Mouse (Mus musculus): ENCODE measurements around the gene Mrgprf. TPM values are rescaled to one million over a fixed set of nuclear protein-coding genes. Genes with fewer than 3 reads are reported as not detected.

Mrgprf gene
- polyA plus RNA-seq, 1 experiment from 2014 or later, result 3.6 TPM

DNA sequence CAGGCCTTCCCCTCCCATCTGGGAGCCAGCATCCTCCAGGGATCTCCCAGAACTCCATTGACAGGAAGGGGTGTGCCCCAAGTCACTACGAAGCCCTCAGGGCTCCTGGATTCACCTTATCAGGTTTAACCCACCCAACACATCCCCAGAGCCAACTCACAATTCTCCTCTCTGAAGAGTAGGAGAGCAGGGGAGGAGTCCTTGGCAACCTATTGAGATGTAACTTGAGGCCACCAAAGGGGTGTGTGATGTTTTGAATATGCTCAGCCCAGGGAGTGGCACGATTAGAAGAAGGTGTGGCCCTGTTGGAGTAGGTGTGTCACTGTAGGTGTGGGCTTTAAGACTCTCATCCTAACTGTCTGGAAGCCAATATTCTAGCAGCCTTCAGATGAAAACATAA is 25.1 kb downstream of the Mrgprf start:
- H3K27me3 ChIP-seq (replicated peaks; ENCODE audit: control insufficient read depth, insufficient read depth, low read length), result no peaks in the 10 kb centered on the region
- no peak for ATAC-seq
- no peaks in the 10 kb centered on the region for H3K36me3 ChIP-seq (ENCODE audit: control insufficient read depth, insufficient read depth, low read length)
- H3K4me3 ChIP-seq (ENCODE audit: low read length), result no peak overlapping the region
- no peaks in the 10 kb centered on the region for H3K9me3 ChIP-seq (ENCODE audit: control insufficient read depth, low read length)
- no peak overlapping the region for H3K27ac ChIP-seq (ENCODE audit: low read depth, low read length)
- H3K4me2 ChIP-seq (ENCODE audit: low read length), result no peak overlapping the region
- no peaks in the 10 kb centered on the region for H3K4me1 ChIP-seq (ENCODE audit: control insufficient read depth, insufficient read depth, low read depth, low read length)
- H3K9ac ChIP-seq (ENCODE audit: low read depth, low read length), result no peak overlapping the region
- 49% methylated on average over 2 of the region's 2 CpGs for WGBS

DNA sequence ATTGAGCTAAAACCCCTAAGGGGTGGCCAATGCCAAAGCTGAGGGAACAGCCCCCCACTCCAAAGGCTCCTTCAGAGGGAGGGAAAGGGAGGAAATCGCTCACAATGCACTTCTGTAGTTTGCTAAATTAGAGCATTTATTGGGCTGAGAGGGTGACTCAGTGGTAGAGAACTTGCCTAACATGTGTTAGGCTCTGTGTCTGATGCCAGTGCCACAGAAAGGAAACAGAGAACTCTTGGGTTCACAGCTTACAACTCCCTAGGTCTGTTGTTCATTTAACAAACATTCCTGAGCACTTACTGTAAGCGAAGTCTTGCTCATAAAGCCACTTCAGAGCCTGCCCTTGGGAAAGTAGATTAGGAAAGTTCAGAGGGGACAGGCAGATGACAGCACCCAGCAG is 29.4 kb downstream of the Mrgprf start:
- H3K4me1 ChIP-seq (ENCODE audit: control insufficient read depth, insufficient read depth, low read depth, low read length), result no peaks in the 10 kb centered on the region
- H3K27me3 ChIP-seq (replicated peaks; ENCODE audit: control insufficient read depth, insufficient read depth, low read length), result no peaks in the 10 kb centered on the region
- H3K9me3 ChIP-seq (ENCODE audit: control insufficient read depth, low read length), result no peaks in the 10 kb centered on the region
- 73% methylated on average over 2 of the region's 2 CpGs for WGBS
- no peaks in the 10 kb centered on the region for H3K36me3 ChIP-seq (ENCODE audit: control insufficient read depth, insufficient read depth, low read length)
- no peak overlapping the region for H3K4me3 ChIP-seq (ENCODE audit: low read length)
- ATAC-seq, result no peak
- no peak overlapping the region for H3K9ac ChIP-seq (ENCODE audit: low read depth, low read length)
- no peak overlapping the region for H3K4me2 ChIP-seq (ENCODE audit: low read length)
- no peak overlapping the region for H3K27ac ChIP-seq (ENCODE audit: low read depth, low read length)

DNA sequence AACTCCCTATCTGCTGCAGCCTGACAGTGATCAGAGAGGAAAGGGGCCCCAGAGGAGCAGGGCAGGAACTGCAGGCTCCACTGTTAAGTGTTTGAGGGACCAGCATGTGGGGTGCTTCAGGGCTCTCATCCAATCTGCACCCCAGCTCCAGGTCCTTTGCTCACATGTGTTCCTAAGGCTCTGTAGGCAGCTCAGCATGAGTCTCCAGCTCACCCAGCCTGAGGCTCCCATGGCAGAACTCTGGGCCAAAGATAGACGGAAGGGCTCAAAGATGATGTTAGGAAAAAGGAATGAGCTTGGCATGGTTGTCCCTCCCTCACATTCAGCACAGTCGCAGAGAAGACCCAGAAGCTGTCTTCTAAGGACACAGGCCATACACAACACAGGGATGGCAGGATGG is 30.0 kb downstream of the Mrgprf start:
- no peaks in the 10 kb centered on the region for H3K36me3 ChIP-seq (ENCODE audit: control insufficient read depth, insufficient read depth, low read length)
- no peak for ATAC-seq
- no peak overlapping the region for H3K9ac ChIP-seq (ENCODE audit: low read depth, low read length)
- H3K4me2 ChIP-seq (ENCODE audit: low read length), result no peak overlapping the region
- no peak overlapping the region for H3K27ac ChIP-seq (ENCODE audit: low read depth, low read length)
- WGBS, result 73% methylated on average over 2 of the region's 2 CpGs
- no peaks in the 10 kb centered on the region for H3K4me1 ChIP-seq (ENCODE audit: control insufficient read depth, insufficient read depth, low read depth, low read length)
- no peaks in the 10 kb centered on the region for H3K27me3 ChIP-seq (replicated peaks; ENCODE audit: control insufficient read depth, insufficient read depth, low read length)
- no peaks in the 10 kb centered on the region for H3K9me3 ChIP-seq (ENCODE audit: control insufficient read depth, low read length)
- H3K4me3 ChIP-seq (ENCODE audit: low read length), result no peak overlapping the region

DNA sequence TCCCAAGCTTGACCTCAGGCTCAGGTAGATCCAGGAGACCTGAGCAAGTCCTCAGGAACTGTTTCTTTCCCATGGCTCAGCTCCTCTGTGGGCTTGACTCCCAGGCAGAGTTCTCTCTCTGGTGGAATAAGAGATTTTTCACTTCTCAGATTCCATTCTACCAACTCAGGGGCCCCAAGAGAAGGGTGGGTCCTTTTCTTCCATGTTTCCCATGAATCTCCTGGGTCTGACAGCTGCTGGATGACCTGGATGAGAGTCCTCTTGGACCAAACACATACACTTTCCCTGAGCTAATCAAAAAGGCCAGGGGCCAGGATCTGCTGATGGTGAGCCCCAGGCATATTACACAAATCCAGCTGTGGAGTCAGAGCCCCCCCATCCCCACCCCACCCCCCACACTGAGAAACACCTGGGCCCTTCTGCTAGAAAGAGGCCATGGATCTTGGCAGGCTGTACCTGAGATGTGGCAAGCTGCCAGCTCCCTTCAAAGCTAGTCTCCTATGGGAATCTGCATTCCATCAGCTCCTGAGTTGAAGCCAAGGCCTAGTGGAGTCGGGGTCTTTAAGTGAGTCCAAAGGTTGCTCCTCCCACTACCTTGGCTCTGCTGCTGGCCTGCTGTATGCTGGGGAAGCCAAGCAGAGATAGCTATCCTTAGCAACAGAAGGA is 31.9 kb downstream of the Mrgprf start:
- H3K36me3 ChIP-seq (ENCODE audit: control insufficient read depth, insufficient read depth, low read length), result no peaks in the 10 kb centered on the region
- H3K4me1 ChIP-seq (ENCODE audit: control insufficient read depth, insufficient read depth, low read depth, low read length), result no peaks in the 10 kb centered on the region
- 47% methylated on average over 1 of the region's 1 CpGs for WGBS
- H3K4me3 ChIP-seq (ENCODE audit: low read length), result no peak overlapping the region
- H3K4me2 ChIP-seq (ENCODE audit: low read length), result no peak overlapping the region
- no peak for ATAC-seq
- no peak overlapping the region for H3K27ac ChIP-seq (ENCODE audit: low read depth, low read length)
- H3K9me3 ChIP-seq (ENCODE audit: control insufficient read depth, low read length), result no peaks in the 10 kb centered on the region
- no peaks in the 10 kb centered on the region for H3K27me3 ChIP-seq (replicated peaks; ENCODE audit: control insufficient read depth, insufficient read depth, low read length)
- H3K9ac ChIP-seq (ENCODE audit: low read depth, low read length), result no peak overlapping the region

DNA sequence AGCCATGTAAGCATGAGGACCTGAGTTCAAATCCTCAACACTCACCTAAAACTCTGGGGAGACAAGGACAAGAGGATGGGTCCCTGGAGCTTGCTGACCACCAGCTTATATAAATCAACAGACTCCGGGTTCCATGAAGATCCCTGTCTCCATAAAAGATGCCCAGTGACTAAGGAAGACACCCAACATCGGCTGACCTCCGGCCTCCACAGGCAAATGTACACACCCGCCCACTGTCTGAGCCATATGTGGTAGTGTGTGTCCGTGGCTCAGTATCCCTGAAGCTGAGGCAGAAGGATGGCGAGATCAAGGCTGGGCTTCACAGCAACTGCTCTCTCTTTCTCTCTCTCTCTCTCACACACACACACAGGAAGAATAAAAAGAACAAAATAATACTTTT is 33.3 kb downstream of the Mrgprf start:
- ATAC-seq, result no peak
- H3K36me3 ChIP-seq (ENCODE audit: control insufficient read depth, insufficient read depth, low read length), result no peaks in the 10 kb centered on the region
- no peak overlapping the region for H3K4me2 ChIP-seq (ENCODE audit: low read length)
- no peaks in the 10 kb centered on the region for H3K27me3 ChIP-seq (replicated peaks; ENCODE audit: control insufficient read depth, insufficient read depth, low read length)
- no peak overlapping the region for H3K27ac ChIP-seq (ENCODE audit: low read depth, low read length)
- no peaks in the 10 kb centered on the region for H3K4me1 ChIP-seq (ENCODE audit: control insufficient read depth, insufficient read depth, low read depth, low read length)
- whole genome bisulfite sequencing, result 82% methylated on average over 6 of the region's 6 CpGs
- no peak overlapping the region for H3K9ac ChIP-seq (ENCODE audit: low read depth, low read length)
- H3K4me3 ChIP-seq (ENCODE audit: low read length), result no peak overlapping the region
- H3K9me3 ChIP-seq (ENCODE audit: control insufficient read depth, low read length), result no peaks in the 10 kb centered on the region

DNA sequence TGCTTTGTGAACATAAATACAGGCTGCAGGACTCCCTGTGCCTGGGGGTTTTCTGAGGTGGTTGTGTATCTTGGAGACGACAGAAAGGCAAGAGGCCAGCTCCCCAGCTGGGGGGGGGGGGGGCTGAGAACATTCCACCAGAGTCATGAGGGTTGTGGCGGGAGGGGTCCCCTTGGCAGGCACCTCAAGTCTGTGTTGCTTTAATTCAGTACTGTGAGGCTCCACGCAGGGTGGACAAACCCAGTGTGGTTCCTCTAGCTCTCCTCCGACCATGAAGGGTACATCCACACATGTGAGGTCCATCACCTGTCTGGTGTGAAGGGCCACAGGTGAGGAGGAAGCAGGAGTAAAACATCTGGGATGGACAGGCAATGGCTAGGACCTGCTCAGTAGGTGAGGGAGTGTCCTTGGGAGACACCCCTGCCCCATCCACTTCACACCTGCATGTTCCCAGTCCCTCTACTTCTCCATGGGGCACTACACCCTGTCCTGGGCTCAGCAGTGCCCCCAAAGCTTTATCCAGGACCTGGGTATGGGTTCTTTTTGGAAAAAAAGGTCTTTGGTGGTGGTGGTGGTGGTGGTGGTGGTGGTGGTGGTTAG is 33.9 kb downstream of the Mrgprf start:
- WGBS, result 53% methylated on average over 3 of the region's 4 CpGs
- Histone ChIP-seq H3K4me1 (ENCODE audit: control insufficient read depth, insufficient read depth, low read depth, low read length) (no peaks in the 10 kb centered on the region), H3K9me3 (ENCODE audit: control insufficient read depth, low read length) (no peaks in the 10 kb centered on the region), H3K4me2 (ENCODE audit: low read length) (no peak overlapping the region), H3K4me3 (ENCODE audit: low read length) (no peak overlapping the region), H3K27ac (ENCODE audit: low read depth, low read length) (no peak overlapping the region), H3K9ac (ENCODE audit: low read depth, low read length) (no peak overlapping the region), H3K36me3 (ENCODE audit: control insufficient read depth, insufficient read depth, low read length) (no peaks in the 10 kb centered on the region), H3K27me3 (replicated peaks; ENCODE audit: control insufficient read depth, insufficient read depth, low read length) (no peaks in the 10 kb centered on the region)
- ATAC-seq, result no peak

DNA sequence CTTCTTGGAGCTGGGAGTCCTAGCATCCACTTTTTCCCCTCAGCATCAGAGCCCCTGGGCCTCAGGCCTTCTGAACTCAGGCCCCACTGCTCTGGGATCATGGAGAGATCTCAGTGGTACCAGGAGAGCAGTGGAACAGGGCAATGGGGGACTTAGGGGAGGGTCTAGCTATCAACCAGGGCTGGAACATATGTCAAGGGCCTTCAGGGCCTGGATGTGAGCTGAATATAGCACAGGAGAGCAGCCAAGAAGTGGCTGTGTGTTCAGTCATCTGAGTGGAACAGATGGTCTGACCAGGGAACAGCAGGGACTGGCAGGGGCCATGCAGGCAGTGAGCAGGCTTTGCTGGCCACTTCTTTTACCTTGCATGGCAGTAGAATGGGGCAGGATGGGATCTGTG is 34.6 kb downstream of the Mrgprf start:
- Histone ChIP-seq H3K9me3 (ENCODE audit: control insufficient read depth, low read length) (no peaks in the 10 kb centered on the region), H3K4me2 (ENCODE audit: low read length) (no peak overlapping the region), H3K9ac (ENCODE audit: low read depth, low read length) (no peak overlapping the region), H3K27ac (ENCODE audit: low read depth, low read length) (no peak overlapping the region), H3K4me3 (ENCODE audit: low read length) (no peak overlapping the region), H3K36me3 (ENCODE audit: control insufficient read depth, insufficient read depth, low read length) (no peaks in the 10 kb centered on the region), H3K4me1 (ENCODE audit: control insufficient read depth, insufficient read depth, low read depth, low read length) (no peaks in the 10 kb centered on the region), H3K27me3 (replicated peaks; ENCODE audit: control insufficient read depth, insufficient read depth, low read length) (no peaks in the 10 kb centered on the region)
- peak; percentile 89 for ATAC-seq

DNA sequence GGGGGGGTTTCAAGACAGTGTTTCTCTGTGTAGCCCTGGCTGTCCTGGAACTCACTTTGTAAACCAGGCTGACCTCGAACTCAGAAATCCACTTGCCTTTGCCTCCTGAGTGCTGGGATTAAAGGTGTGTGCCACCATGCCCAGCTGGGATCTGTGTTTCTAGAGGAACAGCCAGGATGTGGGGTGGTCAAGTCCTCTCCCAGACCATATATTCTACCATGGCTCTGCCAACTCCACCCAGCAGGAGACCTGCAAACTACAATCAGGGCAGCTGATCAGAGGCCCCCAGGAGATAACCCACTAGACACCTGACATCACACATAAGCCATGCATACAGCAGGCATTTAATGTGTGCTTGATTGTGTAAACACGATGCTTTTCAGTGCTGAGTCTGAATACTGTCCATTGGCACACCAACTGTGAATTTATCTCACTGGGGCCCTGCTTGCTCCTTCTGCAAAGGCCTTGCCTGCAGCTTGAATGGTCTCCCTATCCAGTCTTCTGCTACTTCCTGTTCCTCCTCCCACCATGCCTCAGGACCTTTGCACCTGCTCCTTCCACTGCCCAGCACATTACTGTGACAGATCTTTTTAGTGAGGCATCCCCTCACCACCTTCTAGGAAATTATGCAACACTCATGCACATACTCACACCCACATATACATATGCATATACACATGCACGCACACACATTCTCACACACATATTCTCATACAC is 35.1 kb downstream of the Mrgprf start:
- Histone ChIP-seq H3K4me2 (ENCODE audit: low read length) (no peak overlapping the region), H3K36me3 (ENCODE audit: control insufficient read depth, insufficient read depth, low read length) (no peaks in the 10 kb centered on the region), H3K27ac (ENCODE audit: low read depth, low read length) (no peak overlapping the region), H3K9ac (ENCODE audit: low read depth, low read length) (no peak overlapping the region), H3K4me1 (ENCODE audit: control insufficient read depth, insufficient read depth, low read depth, low read length) (no peaks in the 10 kb centered on the region), H3K4me3 (ENCODE audit: low read length) (no peak overlapping the region), H3K27me3 (replicated peaks; ENCODE audit: control insufficient read depth, insufficient read depth, low read length) (no peaks in the 10 kb centered on the region), H3K9me3 (ENCODE audit: control insufficient read depth, low read length) (no peaks in the 10 kb centered on the region)
- ATAC-seq, result 0 out of 2 replicates have a peak, but pooled peaks have one; percentile 6
- 86% methylated on average over 3 of the region's 3 CpGs for WGBS

DNA sequence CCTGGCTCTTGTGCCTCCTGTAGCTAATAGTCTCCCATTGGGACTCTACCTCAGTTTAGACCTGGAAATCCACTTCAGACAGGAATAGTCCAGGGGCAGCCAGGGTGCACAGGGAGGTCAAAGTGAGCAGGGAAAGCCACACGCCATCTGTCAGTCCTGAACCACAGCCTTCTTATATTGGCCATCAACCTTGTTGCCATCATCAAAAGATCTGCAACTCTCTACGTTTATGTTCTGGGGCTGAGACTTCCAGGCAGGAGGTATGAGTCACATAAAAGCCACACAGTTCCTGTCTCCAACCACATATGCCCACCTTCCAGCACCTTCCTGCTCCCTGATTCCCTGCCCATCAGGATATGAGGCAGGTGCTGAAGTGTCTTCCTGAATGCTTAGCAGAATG is 37.3 kb downstream of the Mrgprf start:
- WGBS, result 83% methylated on average over 2 of the region's 2 CpGs
- no peak overlapping the region for H3K4me3 ChIP-seq (ENCODE audit: low read length)
- no peak for ATAC-seq

More for the DNA sequence above, 37.3 kb downstream of the Mrgprf start:
- H3K4me1 ChIP-seq (ENCODE audit: control insufficient read depth, insufficient read depth, low read depth, low read length), result no peaks in the 10 kb centered on the region
- no peaks in the 10 kb centered on the region for H3K27me3 ChIP-seq (replicated peaks; ENCODE audit: control insufficient read depth, insufficient read depth, low read length)
- no peak overlapping the region for H3K9ac ChIP-seq (ENCODE audit: low read depth, low read length)
- H3K36me3 ChIP-seq (ENCODE audit: control insufficient read depth, insufficient read depth, low read length), result no peaks in the 10 kb centered on the region
- no peak overlapping the region for H3K27ac ChIP-seq (ENCODE audit: low read depth, low read length)
- H3K9me3 ChIP-seq (ENCODE audit: control insufficient read depth, low read length), result no peaks in the 10 kb centered on the region
- H3K4me2 ChIP-seq (ENCODE audit: low read length), result no peak overlapping the region

Data from hindbrain, embryonic 16.5 days (tissue).